Mouse (Mus musculus) spleen, adult 2 months (tissue): ENCODE data around the gene Tmem97.

ENCODE experiments used
- CTCF ChIP-seq: fragments of 200-500 bp; IDR thresholded peaks from 2 replicates; pipeline ENCODE4 v1.5.1; 2011; ENCODE audit warnings: mild to moderate bottlenecking, inconsistent platforms; ENCODE audit not compliant: insufficient read depth, insufficient read length, insufficient replicate concordance; ENCODE audit errors: extremely low read depth
- POLR2A ChIP-seq: fragments of 200-500 bp; IDR thresholded peaks from 2 replicates; pipeline ENCODE4 v1.6.1; 2011; ENCODE audit warnings: low read depth, low read length, inconsistent platforms

GRCm38 (mm10) chr11:78571854-78572253 lies 21.3 kb upstream of the Tmem97 start:
- no peak for TF ChIP-seq POLR2A
- no peak for TF ChIP-seq CTCF
